ENCODE assay signal across 8 mouse cellular contexts in the genomic region with DNA sequence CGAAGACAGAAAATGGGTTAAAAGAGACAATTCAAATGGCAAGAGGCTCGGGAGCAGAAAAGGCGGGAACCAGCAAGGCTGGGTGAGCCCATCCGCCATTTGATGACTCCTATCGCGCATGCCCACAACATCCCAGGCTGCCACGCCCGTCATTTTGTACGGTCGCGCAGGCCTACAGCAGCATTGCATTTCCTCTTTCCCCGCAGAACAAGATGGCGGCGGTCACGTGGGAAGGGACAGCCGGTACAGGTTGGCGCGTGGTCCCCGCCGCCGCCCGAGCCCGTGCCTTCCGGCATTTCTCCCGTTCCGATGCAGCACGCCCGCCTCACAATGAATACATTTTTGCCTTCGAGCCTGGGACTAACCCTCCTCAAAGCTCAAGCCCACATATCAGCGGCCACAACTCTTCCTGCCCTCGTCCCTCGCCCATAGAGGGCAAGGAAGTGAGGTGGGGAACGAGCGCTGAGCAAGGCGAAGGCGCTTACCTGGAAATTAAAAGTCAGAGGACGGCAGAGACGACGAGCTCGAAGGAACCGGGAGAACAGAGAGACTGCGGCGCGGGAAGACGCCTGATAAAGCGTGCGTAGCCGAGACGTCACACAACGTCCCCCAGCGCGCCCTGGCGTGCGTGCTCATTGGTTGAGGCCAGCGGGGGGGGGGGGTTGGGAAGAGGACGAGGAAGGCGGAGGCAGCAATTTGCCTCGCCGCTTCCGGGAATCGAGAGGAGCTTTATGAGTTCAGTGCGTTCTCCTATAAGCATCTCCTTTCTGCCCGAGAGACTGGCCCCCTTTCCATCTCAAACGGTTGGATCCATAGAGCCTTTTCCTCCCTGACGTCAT. TPM values are rescaled to one million over a fixed set of nuclear protein-coding genes. Genes with fewer than 3 reads are reported as not detected.
DNase-seq lines count a peak whose midpoint lies in the region; ATAC-seq and TF ChIP-seq lines count a peak whose summit lies in the region.

A gene (minus strand): TSS at position 728 of the 839 bp plus-strand sequence.

- H3K9me3 ChIP-seq in hindbrain, embryonic 14.5 days (ENCODE audit: control insufficient read depth, low read length), result no peaks in the 10 kb centered on the region

- in situ Hi-C loops in Patski (cut with MboI; ENCODE audit: low pct_unique_long_range_greater_than_20kb), result no loop called here

- peaks cover 34% of the 10 kb centered on the region for H3K36me3 ChIP-seq in hindbrain, embryonic 14.5 days (replicated peaks; ENCODE audit: control insufficient read depth, insufficient read depth)

- H3K27ac ChIP-seq in hindbrain, embryonic 14.5 days, result peak within 1 kb of the TSS; percentile 98

- peak within 1 kb of the TSS; percentile 65 for H3K4me3 ChIP-seq in hindbrain, embryonic 14.5 days (replicated peaks; ENCODE audit: low read length)

- H3K9ac ChIP-seq in hindbrain, embryonic 14.5 days, result peak within 1 kb of the TSS; percentile 86

- peak within 1 kb of the TSS; percentile 62 for H3K4me2 ChIP-seq in hindbrain, embryonic 14.5 days (replicated peaks)

- H3K4me1 ChIP-seq in hindbrain, embryonic 14.5 days (replicated peaks; ENCODE audit: control insufficient read depth, insufficient read depth, low read length), result peaks cover 6% of the 10 kb centered on the region

- no peak for TF ChIP-seq CTCF in Patski (IDR thresholded peaks at IDR 0.05)

- CTCF ChIA-PET in Patski (lab: Charles Lee), result no interaction called here

- DNase-seq in Patski (ENCODE audit: low read depth, low spot score), result no peak
- DNase-seq in cerebellum, postnatal 14 days, result peak; percentile 86 to 88
- peak; percentile 61 to 66 for DNase-seq in frontal cortex, postnatal 25 days (ENCODE audit: low spot score in 2 of 2)
- DNase-seq in hindbrain, embryonic 14.5 days (ENCODE audit: low spot score), result peak; percentile 85
- peak; percentile 78 to 83 for DNase-seq in layer of hippocampus, postnatal 36 days
- DNase-seq in lung, postnatal 36 days, result peak; percentile 93
- peak; percentile 94 for DNase-seq in retina, postnatal 1 day
- DNase-seq in urinary bladder, adult 18-20 months (ENCODE audit: low spot score in 2 of 2), result peak; percentile 59 to 82

- POLR2A ChIA-PET in Patski (lab: Charles Lee), result interaction anchor here (0.6 to 0.8 kb wide), 2 partner anchors 110 to 1252 kb away, joined by 3 read pairs; no protein-coding TSS in a partner anchor

- peak; percentile 87 for ATAC-seq in Patski
- peak; percentile 94 for ATAC-seq in hindbrain, embryonic 14.5 days (ENCODE audit: low FRiP score)

- peaks cover 14% of the 10 kb centered on the region for H3K27me3 ChIP-seq in Patski
- H3K27me3 ChIP-seq in hindbrain, embryonic 14.5 days (ENCODE audit: control insufficient read depth, insufficient read depth, low read length), result no peaks in the 10 kb centered on the region

- 13% methylated on average over 61 of the region's 65 CpGs for whole genome bisulfite sequencing in hindbrain, embryonic 14.5 days

RNA-seq across cellular contexts. Expression of the gene that starts here (rescaled TPM):
- polyA plus RNA-seq in Patski (2021), result 255 TPM
- 304 and 340 TPM in 2 replicates for polyA plus RNA-seq in hindbrain, embryonic 14.5 days (2014; fragmentation: Nextera tagmentation; extraction: Ambion mirVana)
- 100 to 1,000 TPM in 1 of 2 experiments, 10 to 100 TPM in 1; 83.4 to 113 TPM for total RNA-seq in layer of hippocampus, postnatal 36 days (2021)
